Mouse (Mus musculus) megakaryocyte, embryonic 14.5 days (primary cell): ENCODE data around the gene Sucla2.

Experiments used
- FLI1 ChIP-seq: IDR thresholded peaks from 2 replicates; pipeline ENCODE4 v1.6.1; 2012; ENCODE audit warnings: low read length, inconsistent platforms, mixed read lengths
- GATA1 ChIP-seq: IDR thresholded peaks from 3 replicates; pipeline ENCODE4 v1.6.1; 2012; ENCODE audit warnings: mixed read lengths, low read length, inconsistent platforms, borderline replicate concordance

GRCm38 (mm10) chr14:73535641-73536040 is 10.5 kb downstream of the Sucla2 start:
- TF ChIP-seq GATA1, result no peak
- TF ChIP-seq FLI1, result no peak
